Mouse (Mus musculus) embryonic facial prominence, embryonic 15.5 days (tissue): ENCODE measurements around the gene Tcl1b5. TPM values are rescaled to one million over a fixed set of nuclear protein-coding genes. Genes with fewer than 3 reads are reported as not detected.
"Not testable (repeated sequence)": the region's sequence is repeated elsewhere in the genome, so short reads cannot be mapped to it uniquely, and the experiment has no call there.

Experiments
- ATAC-seq: fragments of 200-750 bp; cut with Nextera tagmentation; 2 replicates; pipeline ENCODE4 v1.8.0; 2017; ENCODE audit warnings: low read depth, moderate TSS enrichment; ENCODE audit not compliant: insufficient number of reproducible peaks, low FRiP score, low TSS enrichment
- H3K27ac ChIP-seq: fragments of 300-500 bp; sonication (generic); replicated peaks from 2 replicates; pipeline ENCODE4 v1.5.1; 2015; ENCODE audit warnings: mild to moderate bottlenecking, inconsistent platforms
- H3K27me3 ChIP-seq: fragments of 300-500 bp; sonication (generic); 2 replicates; pipeline ENCODE4 v1.6.1; 2015; ENCODE audit warnings: inconsistent platforms
- H3K36me3 ChIP-seq: fragments of 300-500 bp; sonication (generic); 2 replicates; pipeline ENCODE4 v1.6.1; 2015; ENCODE audit warnings: mild to moderate bottlenecking, inconsistent platforms
- H3K4me1 ChIP-seq: fragments of 300-500 bp; sonication (generic); 2 replicates; pipeline ENCODE4 v1.6.1; 2015; ENCODE audit warnings: inconsistent platforms
- H3K4me2 ChIP-seq: fragments of 300-500 bp; sonication (generic); replicated peaks from 2 replicates; pipeline ENCODE4 v1.6.1; 2015; ENCODE audit warnings: mild to moderate bottlenecking, inconsistent platforms
- H3K4me3 ChIP-seq: fragments of 300-500 bp; sonication (generic); replicated peaks from 2 replicates; pipeline ENCODE4 v1.5.1; 2015; ENCODE audit warnings: mild to moderate bottlenecking, inconsistent platforms
- H3K9ac ChIP-seq: fragments of 300-500 bp; sonication (generic); 2 replicates; pipeline ENCODE4 v1.6.1; 2015; ENCODE audit warnings: inconsistent platforms
- H3K9me3 ChIP-seq: fragments of 300-500 bp; sonication (generic); replicated peaks from 2 replicates; pipeline ENCODE4 v1.6.1; 2016; ENCODE audit warnings: inconsistent platforms
- WGBS: fragments of 180-500 bp; shearing (Covaris S2); methylation state at CpG from one replicate; pipeline ENCODE4 v1.1.7; 2015; 5-methylcytosine and 5-hydroxymethylcytosine counted together
- polyA plus RNA-seq: library from polyadenylated mRNA; unstranded; fragments of >200 nt; fragmentation: Nextera tagmentation; extraction: Ambion mirVana; gene quantifications from 2 replicates; pipeline ENCODE4 v1.2.1, GENCODE M21; 2015

Tcl1b5 gene
- polyA plus RNA-seq = not detected in 2 replicates

DNA sequence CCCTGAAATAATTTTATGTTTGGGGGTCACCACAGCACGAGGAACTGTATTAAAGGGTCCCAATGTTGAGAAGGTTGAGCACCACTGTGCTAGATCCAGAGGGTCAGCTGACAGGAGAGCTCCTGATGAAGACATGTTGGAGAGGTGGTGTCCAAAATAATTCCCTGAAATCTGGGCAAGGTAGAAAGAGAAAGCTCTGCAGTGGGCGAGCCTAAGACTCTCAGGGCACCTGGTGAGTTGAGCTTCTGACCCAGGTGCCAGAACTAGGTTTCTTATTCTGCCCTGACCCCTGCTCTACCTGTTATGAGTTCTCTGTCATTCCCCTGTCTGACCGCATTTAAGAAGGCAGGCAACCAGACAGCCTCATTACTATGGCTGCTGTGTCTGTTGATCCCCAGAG lies at the start of gene Tcl1b5:
Gene Tcl1b5, plus strand, starts transcription at position 301 of the 400 bp plus-strand sequence.
- H3K9me3 ChIP-seq, H3K9ac ChIP-seq, ATAC-seq, H3K36me3 ChIP-seq, H3K4me1 ChIP-seq, H3K27me3 ChIP-seq, H3K4me2 ChIP-seq, H3K4me3 ChIP-seq, H3K27ac ChIP-seq: not testable (repeated sequence)
- WGBS = 63% methylated on average over 3 of the region's 3 CpGs

DNA sequence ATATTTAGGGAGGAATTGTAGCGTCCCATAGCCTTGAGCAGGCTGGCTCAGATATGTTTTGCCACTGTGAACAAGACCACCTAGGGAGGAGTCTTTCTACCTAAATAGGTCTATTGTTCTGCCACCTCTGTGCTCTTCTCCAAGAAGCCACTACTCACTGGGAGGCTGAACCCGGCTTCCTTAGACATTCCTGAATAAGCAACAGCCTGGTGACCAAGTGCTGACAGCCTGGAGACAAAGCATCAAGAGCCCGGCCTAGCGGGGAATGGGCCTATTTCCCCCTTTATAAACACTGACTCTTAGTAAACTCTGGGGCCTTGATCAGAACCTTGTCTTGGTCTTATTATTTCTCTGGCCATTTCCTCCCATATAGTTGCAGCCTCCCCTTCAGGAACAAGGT lies 49.6 kb upstream of the Tcl1b5 start:
- WGBS = 59% methylated on average over 4 of the region's 4 CpGs
- Histone ChIP-seq H3K27me3 (no peaks in the 10 kb centered on the region), H3K36me3 (no peaks in the 10 kb centered on the region)

DNA sequence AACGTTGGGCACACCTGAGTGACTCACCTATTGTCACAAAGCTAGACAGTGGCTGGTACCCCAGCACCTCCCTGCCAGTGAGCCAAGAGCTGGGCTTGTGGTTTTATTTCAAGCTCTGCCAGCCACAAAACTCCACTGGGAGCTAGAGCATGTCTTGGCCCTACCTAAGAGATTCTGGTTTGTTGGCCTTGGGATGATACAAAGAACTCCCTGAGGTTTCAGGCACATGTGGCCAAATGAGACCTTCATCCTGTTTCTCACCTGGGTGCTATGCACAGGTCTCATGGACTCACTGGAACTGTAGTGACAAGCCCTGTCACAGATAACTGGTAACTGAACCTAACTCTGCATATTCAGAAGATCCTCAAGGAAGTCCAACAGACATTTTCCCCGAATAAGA lies 48.5 kb upstream of the Tcl1b5 start:
- Histone ChIP-seq H3K4me3 (no peak overlapping the region), H3K27me3 (no peaks in the 10 kb centered on the region), H3K9me3 (no peaks in the 10 kb centered on the region), H3K4me2 (no peak overlapping the region), H3K9ac (no peak overlapping the region), H3K27ac (no peak overlapping the region), H3K36me3 (no peaks in the 10 kb centered on the region), H3K4me1 (no peaks in the 10 kb centered on the region)
- WGBS = 84% methylated on average over 2 of the region's 2 CpGs
- no peak for ATAC-seq

More for the DNA sequence above, 49.6 kb upstream of the Tcl1b5 start:
- Histone ChIP-seq H3K27ac (no peak overlapping the region), H3K4me1 (no peaks in the 10 kb centered on the region), H3K9ac (no peak overlapping the region), H3K4me3 (no peak overlapping the region), H3K4me2 (no peak overlapping the region), H3K9me3 (no peaks in the 10 kb centered on the region)
- ATAC-seq = no peak

DNA sequence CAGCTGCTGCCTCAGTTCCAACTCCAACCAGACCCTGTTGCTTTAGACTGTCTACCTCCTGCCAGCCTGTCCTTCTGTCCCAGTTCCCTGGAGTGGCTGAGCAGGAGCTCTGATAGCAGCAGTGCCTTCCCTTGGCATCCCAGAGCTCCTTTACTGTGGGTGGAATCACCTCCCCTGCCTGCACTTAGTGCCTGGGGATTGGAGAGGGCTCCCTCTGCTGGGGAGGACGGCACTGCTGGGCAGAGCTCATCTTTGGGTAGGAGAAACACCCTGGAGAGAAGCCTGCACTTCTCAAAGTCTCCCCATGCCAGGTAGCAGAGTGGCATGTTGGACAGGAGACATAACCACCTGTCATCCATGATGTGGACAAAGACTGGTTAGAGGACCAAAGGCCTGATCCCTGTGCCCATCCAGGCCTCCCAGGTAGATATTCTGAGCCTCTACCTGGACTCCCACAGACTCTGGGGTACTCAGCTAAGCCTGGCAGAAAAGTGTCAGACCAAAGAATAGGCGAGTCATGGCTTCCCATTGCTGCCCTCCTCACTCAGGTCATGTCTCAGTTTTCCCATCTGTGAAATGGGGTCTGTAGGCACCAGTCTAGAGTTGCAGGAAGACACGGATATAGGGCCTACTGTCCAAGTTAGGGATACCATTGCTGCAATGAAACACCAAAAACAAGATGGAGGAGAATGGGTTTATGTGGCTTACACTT lies 46.5 kb upstream of the Tcl1b5 start:
- not testable (repeated sequence) for H3K27me3 ChIP-seq, H3K27ac ChIP-seq, H3K9ac ChIP-seq, H3K36me3 ChIP-seq, ATAC-seq, H3K4me3 ChIP-seq, H3K4me1 ChIP-seq, H3K9me3 ChIP-seq, H3K4me2 ChIP-seq
- WGBS = 63% methylated on average over 3 of the region's 3 CpGs

DNA sequence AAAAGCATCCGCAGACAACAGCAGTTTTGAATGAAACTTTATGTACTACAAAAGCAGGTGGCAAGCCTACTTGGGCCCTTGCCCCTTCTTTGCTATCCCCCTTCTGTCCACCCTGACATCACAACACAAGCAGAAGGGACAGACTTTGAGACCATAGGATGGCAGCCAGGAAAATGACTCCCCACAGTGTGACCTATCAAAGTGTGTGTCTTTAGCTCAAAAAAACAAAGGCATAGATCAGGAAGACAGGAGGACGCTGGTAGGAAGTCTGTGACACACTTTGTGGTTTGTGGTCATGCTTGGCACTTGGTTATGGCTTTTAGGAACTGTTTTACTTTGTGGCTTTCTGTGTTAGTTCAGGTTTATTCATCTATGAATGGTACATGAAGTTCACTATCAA lies 42.0 kb upstream of the Tcl1b5 start:
- not testable (repeated sequence) for H3K9ac ChIP-seq, H3K4me2 ChIP-seq, H3K9me3 ChIP-seq, H3K4me3 ChIP-seq, H3K36me3 ChIP-seq, ATAC-seq, H3K27ac ChIP-seq, H3K27me3 ChIP-seq, H3K4me1 ChIP-seq
- WGBS = 50% methylated on average over 2 of the region's 2 CpGs

DNA sequence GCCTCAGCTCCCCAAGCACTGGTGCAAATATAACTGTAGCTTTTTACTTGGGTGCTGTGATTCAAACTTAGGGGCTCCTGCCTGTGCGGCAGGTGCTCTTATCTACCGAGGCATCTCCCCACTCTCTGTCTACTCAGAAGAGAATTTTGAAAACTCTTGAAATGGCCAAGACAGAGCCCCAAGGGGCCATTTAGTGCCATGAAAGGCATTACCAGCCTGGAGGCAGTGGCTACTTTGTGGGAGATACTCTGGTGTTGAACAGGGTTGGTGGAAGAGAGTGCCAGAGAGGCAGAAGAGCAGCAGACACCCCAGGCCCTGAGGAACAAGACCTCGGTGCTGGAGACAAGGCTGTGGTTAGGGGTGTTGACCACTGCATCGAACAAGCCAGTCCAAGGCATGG lies 41.3 kb upstream of the Tcl1b5 start:
- H3K36me3 ChIP-seq, H3K9me3 ChIP-seq, H3K9ac ChIP-seq, H3K4me3 ChIP-seq, H3K27me3 ChIP-seq, ATAC-seq, H3K4me1 ChIP-seq, H3K4me2 ChIP-seq, H3K27ac ChIP-seq: not testable (repeated sequence)
- WGBS = 68% methylated on average over 4 of the region's 4 CpGs

DNA sequence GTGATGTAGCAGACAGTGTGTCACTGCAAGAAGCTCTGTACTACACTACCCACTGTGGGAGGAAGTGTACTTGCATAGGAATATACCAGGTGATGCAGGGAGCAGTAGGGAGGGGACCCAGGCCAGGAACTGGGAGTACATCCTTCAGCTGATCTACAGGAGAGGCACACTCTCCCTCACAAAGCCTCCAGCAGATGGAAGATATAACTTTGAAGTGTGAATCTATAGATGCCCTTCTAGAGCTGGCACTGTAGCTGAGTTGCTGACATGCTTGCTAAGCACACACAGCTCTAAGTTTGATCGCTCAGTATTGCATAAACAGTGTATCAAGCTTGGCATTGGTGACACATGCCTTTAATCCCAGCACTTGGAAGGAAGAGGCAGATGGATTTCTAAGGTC lies 38.4 kb upstream of the Tcl1b5 start:
- not testable (repeated sequence) for H3K36me3 ChIP-seq, H3K9me3 ChIP-seq, H3K27me3 ChIP-seq, H3K27ac ChIP-seq, H3K4me1 ChIP-seq, H3K4me3 ChIP-seq, H3K4me2 ChIP-seq, H3K9ac ChIP-seq, ATAC-seq
- WGBS = 66% methylated on average over 1 of the region's 1 CpGs

DNA sequence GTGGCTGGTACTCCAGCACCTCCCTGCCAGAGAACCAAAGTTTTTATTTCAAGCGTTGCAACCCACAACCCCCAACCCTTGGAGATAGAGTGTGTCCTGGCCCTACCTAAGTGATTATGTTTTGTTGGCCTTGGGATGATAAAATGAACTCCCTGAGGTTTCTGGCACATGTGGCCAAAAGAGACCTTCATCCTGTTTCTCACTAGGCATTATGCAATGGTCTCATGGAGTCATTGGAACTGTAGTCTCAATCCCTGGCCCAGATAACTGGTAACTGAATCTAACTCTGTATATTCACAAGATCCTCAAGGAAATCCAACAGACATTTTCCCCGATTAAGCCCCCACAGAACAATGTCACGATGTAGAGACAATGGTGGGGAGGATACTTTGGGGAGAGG lies 33.0 kb upstream of the Tcl1b5 start:
- WGBS = 87% methylated on average over 3 of the region's 3 CpGs
- no peaks in the 10 kb centered on the region for H3K9me3 ChIP-seq
- no peak overlapping the region for H3K4me2 ChIP-seq
- no peak overlapping the region for H3K9ac ChIP-seq
- H3K36me3 ChIP-seq = no peaks in the 10 kb centered on the region
- no peaks in the 10 kb centered on the region for H3K4me1 ChIP-seq
- no peaks in the 10 kb centered on the region for H3K27me3 ChIP-seq
- no peak overlapping the region for H3K27ac ChIP-seq
- no peak overlapping the region for H3K4me3 ChIP-seq
- ATAC-seq = no peak

DNA sequence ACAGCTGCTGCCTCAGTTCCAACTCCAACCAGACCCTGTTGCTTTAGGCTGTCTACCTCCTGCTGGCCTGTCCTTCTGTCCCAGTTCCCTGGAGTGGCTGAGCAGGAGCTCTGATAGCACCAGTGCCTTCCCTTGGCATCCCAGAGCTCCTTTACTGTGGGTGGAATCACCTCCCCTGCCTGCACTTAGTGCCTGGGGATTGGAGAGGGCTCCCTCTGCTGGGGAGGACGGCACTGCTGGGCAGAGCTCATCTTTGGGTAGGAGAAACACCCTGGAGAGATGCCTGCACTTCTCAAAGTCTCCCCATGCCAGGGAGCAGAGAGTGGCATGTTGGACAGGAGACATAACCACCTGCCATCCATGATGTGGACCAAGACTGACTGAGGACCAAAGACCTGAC lies 31.2 kb upstream of the Tcl1b5 start:
- not testable (repeated sequence) for H3K36me3 ChIP-seq, H3K9ac ChIP-seq, H3K4me1 ChIP-seq, H3K9me3 ChIP-seq, ATAC-seq, H3K27me3 ChIP-seq, H3K27ac ChIP-seq, H3K4me3 ChIP-seq, H3K4me2 ChIP-seq
- WGBS = 46% methylated on average over 1 of the region's 1 CpGs

DNA sequence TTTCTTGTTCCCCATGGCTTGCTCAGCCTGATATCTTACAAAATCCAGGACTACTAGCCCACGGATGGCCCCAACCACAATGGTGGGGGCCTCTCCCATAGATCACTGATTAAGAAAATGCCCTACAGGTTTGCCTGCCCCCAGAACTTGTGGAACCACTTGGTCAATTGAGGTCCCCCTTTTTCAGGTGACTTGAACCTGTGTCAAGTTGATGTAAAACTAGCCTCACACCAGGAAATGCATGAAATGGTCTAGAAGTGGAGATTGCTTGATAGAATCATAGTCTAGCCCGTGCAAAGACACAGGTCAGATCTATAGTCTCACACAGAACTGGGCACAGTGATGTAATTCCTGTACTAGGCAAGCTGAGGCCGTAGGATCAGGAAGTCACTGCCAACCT lies 30.4 kb upstream of the Tcl1b5 start, which contains the start of gene Tcl1b2:
Gene Tcl1b2, plus strand, starts transcription at position 301 of the 400 bp plus-strand sequence.
- no peak for ATAC-seq
- WGBS = 82% methylated on average over 3 of the region's 3 CpGs

DNA sequence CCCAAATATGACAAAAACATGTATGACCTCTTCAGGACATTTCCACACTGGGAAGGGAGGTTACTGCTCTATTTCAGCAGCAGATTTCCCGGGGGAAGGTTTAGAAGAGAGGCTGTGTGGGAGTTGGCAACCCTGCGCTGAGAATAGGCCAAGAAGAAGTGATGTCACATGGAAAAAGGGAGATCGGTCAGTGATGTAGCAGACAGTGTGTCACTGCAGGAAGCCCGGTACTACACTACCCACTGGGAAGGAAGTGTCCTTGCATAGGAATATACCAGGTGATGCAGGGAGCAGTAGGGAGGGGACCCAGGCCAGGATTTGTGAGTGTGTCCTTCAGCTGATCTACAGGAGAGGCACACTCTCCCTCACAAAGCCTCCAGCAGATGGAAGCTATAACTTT lies 20.9 kb upstream of the Tcl1b5 start:
- not testable (repeated sequence) for H3K4me3 ChIP-seq, H3K9ac ChIP-seq, ATAC-seq, H3K4me1 ChIP-seq, H3K27me3 ChIP-seq, H3K9me3 ChIP-seq, H3K36me3 ChIP-seq, H3K27ac ChIP-seq, H3K4me2 ChIP-seq
- WGBS = 63% methylated on average over 4 of the region's 4 CpGs

More for the DNA sequence above, 30.4 kb upstream of the Tcl1b5 start, which contains the start of gene Tcl1b2:
- no peaks in the 10 kb centered on the region for H3K4me1 ChIP-seq
- no peak within 1 kb of the TSS for H3K4me2 ChIP-seq
- no peak within 1 kb of the TSS for H3K4me3 ChIP-seq
- no peaks in the 10 kb centered on the region for H3K9me3 ChIP-seq
- H3K27me3 ChIP-seq = no peaks in the 10 kb centered on the region
- H3K27ac ChIP-seq = no peak within 1 kb of the TSS
- no peaks in the 10 kb centered on the region for H3K36me3 ChIP-seq
- H3K9ac ChIP-seq = no peak within 1 kb of the TSS

DNA sequence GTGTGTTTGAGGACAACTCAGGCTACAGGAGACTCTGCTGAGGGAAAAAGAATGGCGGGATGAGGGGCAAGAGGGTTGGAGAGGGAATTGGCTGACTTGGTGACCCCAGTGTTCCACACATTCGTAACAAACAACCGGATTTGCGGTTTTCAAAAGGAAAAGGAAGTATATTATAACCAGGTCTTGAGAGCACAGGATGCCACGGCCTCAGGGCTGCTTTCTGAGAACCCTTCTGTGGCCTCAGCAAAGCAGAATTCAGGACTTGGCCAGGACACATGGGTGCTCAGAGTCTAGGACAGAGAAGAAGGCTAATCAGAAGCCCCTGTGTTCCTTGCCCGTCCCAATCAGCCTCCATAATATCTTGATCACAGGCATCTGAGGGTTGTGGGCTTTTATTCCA lies 17.3 kb upstream of the Tcl1b5 start:
- no peak overlapping the region for H3K27ac ChIP-seq
- 61% methylated on average over 6 of the region's 6 CpGs for WGBS

More for the DNA sequence above, 17.3 kb upstream of the Tcl1b5 start:
- Histone ChIP-seq H3K4me1 (no peaks in the 10 kb centered on the region), H3K36me3 (no peaks in the 10 kb centered on the region), H3K4me3 (no peak overlapping the region), H3K27me3 (no peaks in the 10 kb centered on the region), H3K4me2 (no peak overlapping the region), H3K9me3 (no peaks in the 10 kb centered on the region), H3K9ac (no peak overlapping the region)
- ATAC-seq = no peak
